Mouse (Mus musculus) B cell, adult 2 months (primary cell): ENCODE data around the gene 1700020N01Rik.

ENCODE experiments used
- DNase-seq, 2 experiments: peaks; one replicate each; pipeline ENCODE4 v3.0.0; 2022

The 1700020N01Rik gene

GRCm38 (mm10) chr10:21605011-21605571, 12.1 kb downstream of the 1700020N01Rik start:
- no peak for DNase-seq

- no peak for DNase-seq
Measured at GRCm38 (mm10) chr10:21605601-21606000, 12.7 kb downstream of the 1700020N01Rik start.

- no peak for DNase-seq
Measured at GRCm38 (mm10) chr10:21606931-21607330, 14.0 kb downstream of the 1700020N01Rik start.

- DNase-seq, result no peak
Measured at GRCm38 (mm10) chr10:21609583-21609982, 16.6 kb downstream of the 1700020N01Rik start.

- DNase-seq, result no peak
Measured at GRCm38 (mm10) chr10:21613021-21613860, 20.3 kb downstream of the 1700020N01Rik start.

GRCm38 (mm10) chr10:21614520-21614919, 21.6 kb downstream of the 1700020N01Rik start:
- DNase-seq, result no peak

- no peak for DNase-seq
Measured at GRCm38 (mm10) chr10:21618745-21619508, 26.0 kb downstream of the 1700020N01Rik start.

- DNase-seq, result no peak
Measured at GRCm38 (mm10) chr10:21622065-21622464, 29.1 kb downstream of the 1700020N01Rik start.

- no peak for DNase-seq
Measured at GRCm38 (mm10) chr10:21628555-21628954, 35.6 kb downstream of the 1700020N01Rik start.

- DNase-seq, result no peak
Measured at GRCm38 (mm10) chr10:21629031-21629740, 36.2 kb downstream of the 1700020N01Rik start.

- no peak for DNase-seq
Measured at GRCm38 (mm10) chr10:21631481-21631880, 38.5 kb downstream of the 1700020N01Rik start.

GRCm38 (mm10) chr10:21632687-21633086, 39.7 kb downstream of the 1700020N01Rik start:
- DNase-seq, result no peak

- no peak for DNase-seq
Measured at GRCm38 (mm10) chr10:21635988-21636710, 43.2 kb downstream of the 1700020N01Rik start.

- DNase-seq, result no peak
Measured at GRCm38 (mm10) chr10:21636711-21637081, 43.8 kb downstream of the 1700020N01Rik start.

- DNase-seq, result no peak
Measured at GRCm38 (mm10) chr10:21651388-21651787, 58.4 kb downstream of the 1700020N01Rik start.

- DNase-seq, result no peak
Measured at GRCm38 (mm10) chr10:21652426-21653345, 59.7 kb downstream of the 1700020N01Rik start.

- no peak for DNase-seq
Measured at GRCm38 (mm10) chr10:21653469-21653868, 60.5 kb downstream of the 1700020N01Rik start.

- DNase-seq, result no peak
Measured at GRCm38 (mm10) chr10:21659576-21660246, 66.8 kb downstream of the 1700020N01Rik start.

- DNase-seq, result no peak
Measured at GRCm38 (mm10) chr10:21668976-21669375, 76.0 kb downstream of the 1700020N01Rik start.

GRCm38 (mm10) chr10:21669750-21670161, 76.8 kb downstream of the 1700020N01Rik start:
- DNase-seq, result no peak
